Mouse (Mus musculus): ENCODE data around the gene Olfr1442. TPM values are rescaled to one million over a fixed set of nuclear protein-coding genes. Genes with fewer than 3 reads are reported as not detected.
"Not testable (repeated sequence)": the region's sequence is repeated elsewhere in the genome, so short reads cannot be mapped to it uniquely, and the experiment has no call there.

Gene Olfr1442
- polyA plus RNA-seq, 1 experiment from 2014 or later, result not detected

- Histone ChIP-seq H3K4me2 (no peak within 1 kb of the TSS), H3K27me3 (no peaks in the 10 kb centered on the region), H3K36me3 (no peaks in the 10 kb centered on the region), H3K9ac (no peak within 1 kb of the TSS), H3K27ac (no peak within 1 kb of the TSS), H3K4me1 (replicated peaks) (no peaks in the 10 kb centered on the region), H3K9me3 (replicated peaks) (no peaks in the 10 kb centered on the region), H3K4me3 (replicated peaks) (no peak within 1 kb of the TSS)
- ATAC-seq (ENCODE audit: low read depth) (no peak), DNase-seq (no peak)
- WGBS (ENCODE audit: insufficient replicate concordance), result 53% methylated on average over 3 of the region's 3 CpGs
Measured at GRCm38 (mm10) chr19:12695590-12695989, 25.4 kb downstream of the Olfr1442 start, which contains the start of gene Keg1. Keg1 (plus strand) TSS chr19:12695786.

DNA sequence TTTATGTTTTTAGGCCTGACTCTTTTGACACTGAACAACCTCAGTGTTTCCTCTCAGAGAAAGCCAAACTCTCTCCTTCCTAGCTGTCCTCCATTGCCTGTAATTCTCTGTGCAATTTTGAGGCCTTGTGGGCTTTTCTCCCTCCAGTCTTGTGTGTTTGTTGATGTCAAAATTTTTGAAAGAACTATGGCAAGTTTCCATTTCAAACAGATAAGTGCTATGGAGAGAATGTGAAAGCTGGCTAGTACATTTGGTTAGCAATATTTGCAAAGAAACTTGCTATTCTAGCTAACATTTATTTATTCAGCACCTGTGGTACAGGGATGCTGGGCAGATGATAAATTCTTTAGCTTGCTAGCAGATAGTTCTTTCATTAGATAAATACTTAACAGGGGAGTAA is 26.0 kb downstream of the Olfr1442 start:
- Histone ChIP-seq H3K36me3 (no peaks in the 10 kb centered on the region), H3K4me3 (replicated peaks) (no peak overlapping the region), H3K4me1 (replicated peaks) (no peaks in the 10 kb centered on the region), H3K9me3 (replicated peaks) (no peaks in the 10 kb centered on the region), H3K4me2 (no peak overlapping the region), H3K9ac (no peak overlapping the region), H3K27ac (no peak overlapping the region), H3K27me3 (no peaks in the 10 kb centered on the region)
- DNase-seq (no peak), ATAC-seq (ENCODE audit: low read depth) (no peak)

DNA sequence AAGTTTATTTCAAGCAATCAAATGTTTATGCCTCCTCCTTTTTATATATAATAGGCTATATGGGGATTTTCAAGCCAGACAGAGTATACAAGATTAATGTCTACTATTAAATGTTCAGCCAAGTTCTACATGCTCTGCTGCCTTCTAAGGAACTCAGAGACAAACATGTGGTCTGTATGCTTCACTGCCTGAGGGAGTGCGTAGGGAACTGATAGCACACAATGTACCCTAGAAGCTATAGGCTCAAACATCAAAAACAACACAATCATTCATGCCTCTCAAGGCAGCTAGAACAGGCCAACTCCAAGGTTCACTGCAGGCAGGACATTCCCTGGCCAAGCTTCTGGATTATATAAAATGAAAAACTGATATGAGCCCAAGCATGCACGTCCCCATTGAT is 38.2 kb downstream of the Olfr1442 start:
- Histone ChIP-seq H3K36me3 (no peaks in the 10 kb centered on the region), H3K9me3 (replicated peaks) (no peaks in the 10 kb centered on the region), H3K9ac (no peak overlapping the region), H3K27ac (no peak overlapping the region), H3K27me3 (no peaks in the 10 kb centered on the region), H3K4me3 (replicated peaks) (no peak overlapping the region), H3K4me1 (replicated peaks) (no peaks in the 10 kb centered on the region), H3K4me2 (no peak overlapping the region)
- ATAC-seq (ENCODE audit: low read depth) (no peak), DNase-seq (no peak)
- 77% methylated on average over 2 of the region's 2 CpGs for WGBS (ENCODE audit: insufficient replicate concordance)

- H3K4me3 ChIP-seq (replicated peaks), result no peak overlapping the region
- H3K4me2 ChIP-seq, result no peak overlapping the region
- H3K9me3 ChIP-seq (replicated peaks), result no peaks in the 10 kb centered on the region
- no peaks in the 10 kb centered on the region for H3K4me1 ChIP-seq (replicated peaks)
- H3K36me3 ChIP-seq, result no peaks in the 10 kb centered on the region
- H3K27me3 ChIP-seq, result no peaks in the 10 kb centered on the region
- no peak for DNase-seq
- H3K27ac ChIP-seq, result no peak overlapping the region
- no peak for ATAC-seq (ENCODE audit: low read depth)
- H3K9ac ChIP-seq, result no peak overlapping the region
Measured at GRCm38 (mm10) chr19:12708986-12709385, 38.7 kb downstream of the Olfr1442 start.

DNA sequence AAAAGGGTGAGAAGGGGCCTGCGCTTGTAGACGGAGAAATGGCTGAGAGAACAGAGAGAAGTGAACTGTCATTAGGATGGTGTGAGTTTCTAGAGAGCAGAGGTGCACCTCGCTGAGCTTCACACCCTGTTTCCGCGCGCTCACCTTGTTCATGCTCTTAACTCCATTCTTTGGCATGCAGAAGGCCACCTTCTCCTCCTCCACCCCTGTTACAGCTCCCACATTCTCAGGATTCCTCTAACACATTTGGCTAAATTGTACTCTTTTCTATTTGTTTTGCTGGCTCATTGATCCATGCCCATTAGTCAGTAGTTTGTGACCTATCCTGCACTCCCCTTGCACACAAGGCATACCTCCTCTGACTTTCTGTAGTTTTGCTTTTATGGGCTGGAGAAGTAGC is 49.0 kb downstream of the Olfr1442 start:
- no peak overlapping the region for H3K4me2 ChIP-seq
- H3K36me3 ChIP-seq, result no peaks in the 10 kb centered on the region
- H3K9ac ChIP-seq, result no peak overlapping the region
- no peaks in the 10 kb centered on the region for H3K4me1 ChIP-seq (replicated peaks)
- no peak for DNase-seq
- no peak for ATAC-seq (ENCODE audit: low read depth)
- 65% methylated on average over 6 of the region's 6 CpGs for WGBS (ENCODE audit: insufficient replicate concordance)
- no peak overlapping the region for H3K27ac ChIP-seq
- H3K9me3 ChIP-seq (replicated peaks), result no peaks in the 10 kb centered on the region
- H3K4me3 ChIP-seq (replicated peaks), result no peak overlapping the region
- no peaks in the 10 kb centered on the region for H3K27me3 ChIP-seq

- no peaks in the 10 kb centered on the region for H3K27me3 ChIP-seq
- ATAC-seq (ENCODE audit: low read depth) (no peak), DNase-seq (no peak)
- no peak overlapping the region for H3K4me2 ChIP-seq
- H3K4me1 ChIP-seq (replicated peaks), result no peaks in the 10 kb centered on the region
- no peak overlapping the region for H3K9ac ChIP-seq
- no peak overlapping the region for H3K27ac ChIP-seq
- no peaks in the 10 kb centered on the region for H3K36me3 ChIP-seq
- no peaks in the 10 kb centered on the region for H3K9me3 ChIP-seq (replicated peaks)
- H3K4me3 ChIP-seq (replicated peaks), result no peak overlapping the region
- WGBS (ENCODE audit: insufficient replicate concordance), result 16% methylated on average over 2 of the region's 2 CpGs
Measured at GRCm38 (mm10) chr19:12720463-12720862, 50.2 kb downstream of the Olfr1442 start.

DNA sequence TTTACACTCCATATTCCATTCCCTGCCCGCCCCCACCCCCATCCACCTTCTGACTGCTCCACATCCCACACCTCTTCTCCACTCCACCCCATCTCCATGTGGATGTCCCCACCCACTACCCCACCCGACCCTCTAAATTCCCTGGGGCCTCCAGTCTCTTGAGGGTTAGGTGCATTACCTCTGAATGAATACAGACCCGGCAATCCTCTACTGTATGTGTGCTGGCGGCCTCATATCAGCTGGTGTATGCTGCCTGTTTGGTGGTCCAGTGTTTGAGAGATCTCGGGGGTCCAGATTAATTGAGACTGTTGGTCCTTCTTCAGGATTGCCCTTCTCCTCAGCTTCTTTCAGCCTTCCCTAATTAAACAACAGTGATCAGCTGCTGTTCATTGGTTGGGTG is 50.7 kb downstream of the Olfr1442 start:
- H3K36me3 ChIP-seq; H3K4me3 ChIP-seq (replicated peaks); ATAC-seq (ENCODE audit: low read depth); H3K4me1 ChIP-seq (replicated peaks); DNase-seq; H3K9ac ChIP-seq; H3K9me3 ChIP-seq (replicated peaks); H3K27ac ChIP-seq; H3K27me3 ChIP-seq; H3K4me2 ChIP-seq: not testable (repeated sequence)
- WGBS (ENCODE audit: insufficient replicate concordance), result 68% methylated on average over 5 of the region's 5 CpGs

DNA sequence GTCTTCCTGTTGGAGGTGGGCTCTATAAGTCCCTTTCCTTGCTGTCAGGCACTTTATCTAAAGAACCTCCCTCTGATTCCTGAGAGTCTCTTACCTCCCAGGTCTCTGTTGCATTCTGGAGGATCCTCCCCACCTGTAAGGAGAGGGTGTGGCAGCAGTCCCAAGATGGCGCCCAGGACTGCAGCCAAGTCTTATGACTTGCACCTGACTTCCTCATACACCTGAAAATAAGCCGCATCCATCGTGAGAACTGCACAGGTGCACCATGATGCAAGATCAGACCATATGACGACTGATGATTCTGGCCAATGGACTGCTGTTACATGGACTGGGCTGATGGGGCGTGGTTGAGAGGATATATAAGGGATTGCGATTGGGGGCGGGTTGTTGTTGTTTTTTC is 51.4 kb downstream of the Olfr1442 start:
- not testable (repeated sequence) for H3K27ac ChIP-seq; H3K9ac ChIP-seq; H3K36me3 ChIP-seq; H3K4me2 ChIP-seq; H3K4me3 ChIP-seq (replicated peaks); H3K27me3 ChIP-seq; ATAC-seq (ENCODE audit: low read depth); H3K4me1 ChIP-seq (replicated peaks); DNase-seq; H3K9me3 ChIP-seq (replicated peaks)
- 73% methylated on average over 7 of the region's 7 CpGs for WGBS (ENCODE audit: insufficient replicate concordance)

DNA sequence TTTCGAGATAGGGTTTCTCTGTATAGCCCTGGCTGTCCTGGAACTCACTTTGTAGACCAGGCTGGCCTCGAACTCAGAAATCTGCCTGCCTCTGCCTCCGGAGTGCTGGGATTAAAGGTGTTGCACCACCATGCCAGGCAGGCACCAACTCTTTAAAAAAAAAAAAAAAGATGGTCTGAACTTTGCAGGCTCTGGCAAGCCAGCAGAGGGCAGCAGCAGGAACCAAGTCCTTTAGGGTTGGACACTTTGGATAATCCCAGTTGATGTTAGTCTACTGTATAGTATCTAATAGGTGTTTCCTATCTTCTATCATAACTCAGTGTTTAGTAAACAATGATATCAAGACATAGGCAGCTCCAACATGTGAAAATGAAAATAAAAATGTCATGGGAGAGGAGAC is 52.1 kb downstream of the Olfr1442 start:
- Histone ChIP-seq H3K4me2 (no peak overlapping the region), H3K4me1 (replicated peaks) (no peaks in the 10 kb centered on the region), H3K4me3 (replicated peaks) (no peak overlapping the region), H3K36me3 (no peaks in the 10 kb centered on the region), H3K9ac (no peak overlapping the region), H3K9me3 (replicated peaks) (no peaks in the 10 kb centered on the region), H3K27me3 (no peaks in the 10 kb centered on the region), H3K27ac (no peak overlapping the region)
- ATAC-seq (ENCODE audit: low read depth) (no peak), DNase-seq (no peak)
- WGBS (ENCODE audit: insufficient replicate concordance), result 29% methylated on average over 3 of the region's 3 CpGs

DNA sequence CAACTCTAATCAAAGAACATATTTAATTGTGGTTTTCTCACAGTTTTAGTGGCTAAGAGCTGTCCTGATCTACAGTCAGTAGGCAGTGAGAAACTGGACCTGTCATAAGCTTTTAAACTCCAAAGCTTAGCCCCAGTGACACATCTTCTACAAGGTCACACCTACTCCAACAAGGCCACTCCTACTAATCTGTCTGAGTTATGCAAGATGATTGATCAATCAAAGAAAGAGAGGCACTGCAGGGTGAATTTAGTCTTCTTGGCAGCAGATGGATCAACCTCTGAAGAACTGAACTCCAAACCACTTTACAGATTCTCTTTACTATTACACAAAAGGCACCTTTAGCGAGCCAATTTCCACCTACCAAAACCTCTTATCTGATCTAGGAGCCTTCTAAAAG is 55.6 kb downstream of the Olfr1442 start:
- Histone ChIP-seq H3K9me3 (replicated peaks) (no peaks in the 10 kb centered on the region), H3K36me3 (no peaks in the 10 kb centered on the region), H3K27me3 (no peaks in the 10 kb centered on the region), H3K9ac (no peak overlapping the region), H3K4me1 (replicated peaks) (no peaks in the 10 kb centered on the region), H3K4me3 (replicated peaks) (no peak overlapping the region), H3K4me2 (no peak overlapping the region), H3K27ac (no peak overlapping the region)
- ATAC-seq (ENCODE audit: low read depth) (no peak), DNase-seq (no peak)
- WGBS (ENCODE audit: insufficient replicate concordance), result 63% methylated on average over 1 of the region's 1 CpGs

Other genes starting within 250 kb of the Olfr1442 start
- not detected in 2 replicates for gene Pfpl, start 242.5 kb upstream of the Olfr1442 start, polyA plus RNA-seq (2015; fragmentation: Nextera tagmentation; extraction: Ambion mirVana)
- 1.0 TPM in 2 replicates for gene Mpeg1, start 209.7 kb upstream of the Olfr1442 start, polyA plus RNA-seq (2015; fragmentation: Nextera tagmentation; extraction: Ambion mirVana)
- 1.6 and 1.9 TPM in 2 replicates for gene Dtx4, start 169.0 kb upstream of the Olfr1442 start, polyA plus RNA-seq (2015; fragmentation: Nextera tagmentation; extraction: Ambion mirVana)
- 29.6 and 41.6 TPM in 2 replicates for gene Fam111a, start 124.7 kb upstream of the Olfr1442 start, polyA plus RNA-seq (2015; fragmentation: Nextera tagmentation; extraction: Ambion mirVana)
- 1.5 and 1.8 TPM in 2 replicates for gene Gm4952, start 70.5 kb upstream of the Olfr1442 start, polyA plus RNA-seq (2015; fragmentation: Nextera tagmentation; extraction: Ambion mirVana)
- gene Glyat, start 37.1 kb upstream of the Olfr1442 start, polyA plus RNA-seq (2015; fragmentation: Nextera tagmentation; extraction: Ambion mirVana), result 0.16 and 0.23 TPM in 2 replicates
- gene Olfr1443, start 7.7 kb downstream of the Olfr1442 start, polyA plus RNA-seq (2015; fragmentation: Nextera tagmentation; extraction: Ambion mirVana), result not detected in 2 replicates
- gene Keg1, start 25.3 kb downstream of the Olfr1442 start, polyA plus RNA-seq (2015; fragmentation: Nextera tagmentation; extraction: Ambion mirVana), result 1.5 and 1.7 TPM in 2 replicates
- 0.69 and 0.81 TPM in 2 replicates for gene Cntf, start 95.2 kb downstream of the Olfr1442 start, polyA plus RNA-seq (2015; fragmentation: Nextera tagmentation; extraction: Ambion mirVana)
- 8.4 and 9.2 TPM in 2 replicates for gene Zfp91, start 125.7 kb downstream of the Olfr1442 start, polyA plus RNA-seq (2015; fragmentation: Nextera tagmentation; extraction: Ambion mirVana)
- 1.5 and 2.0 TPM in 2 replicates for gene Lpxn, start 125.8 kb downstream of the Olfr1442 start, polyA plus RNA-seq (2015; fragmentation: Nextera tagmentation; extraction: Ambion mirVana)
- gene Gm5244, start 176.2 kb downstream of the Olfr1442 start, polyA plus RNA-seq (2015; fragmentation: Nextera tagmentation; extraction: Ambion mirVana), result not detected in 2 replicates
- not detected in 2 replicates for gene Olfr1444, start 186.8 kb downstream of the Olfr1442 start, polyA plus RNA-seq (2015; fragmentation: Nextera tagmentation; extraction: Ambion mirVana)
- not detected in 2 replicates for gene Olfr1445, start 213.4 kb downstream of the Olfr1442 start, polyA plus RNA-seq (2015; fragmentation: Nextera tagmentation; extraction: Ambion mirVana)
- not detected in 2 replicates for gene Olfr1446, start 223.1 kb downstream of the Olfr1442 start, polyA plus RNA-seq (2015; fragmentation: Nextera tagmentation; extraction: Ambion mirVana)
- gene Olfr1447, start 233.3 kb downstream of the Olfr1442 start, polyA plus RNA-seq (2015; fragmentation: Nextera tagmentation; extraction: Ambion mirVana), result not detected in 2 replicates

Measured in liver, embryonic 13.5 days (tissue).